Mouse (Mus musculus) megakaryocyte, embryonic 14.5 days (primary cell): Measurements from ENCODE around the gene Aknad1.

ENCODE experiments used
- FLI1 ChIP-seq: IDR thresholded peaks from 2 replicates; pipeline ENCODE4 v1.6.1; 2012; ENCODE audit warnings: low read length, inconsistent platforms, mixed read lengths
- GATA1 ChIP-seq: IDR thresholded peaks from 3 replicates; pipeline ENCODE4 v1.6.1; 2012; ENCODE audit warnings: mixed read lengths, low read length, inconsistent platforms, borderline replicate concordance

GRCm38 (mm10) chr3:108754541-108754940 is 15.1 kb downstream of the Aknad1 start:
- TF ChIP-seq GATA1 (no peak), FLI1 (no peak)
